Mouse (Mus musculus) megakaryocyte, embryonic 14.5 days (primary cell): ENCODE data around the gene Eif4a3.
"Not testable (repeated sequence)": the region's sequence is repeated elsewhere in the genome, so short reads cannot be mapped to it uniquely, and the experiment has no call there.

Experiments
- FLI1 ChIP-seq: IDR thresholded peaks from 2 replicates; pipeline ENCODE4 v1.6.1; 2012; ENCODE audit warnings: low read length, inconsistent platforms, mixed read lengths
- GATA1 ChIP-seq: IDR thresholded peaks from 3 replicates; pipeline ENCODE4 v1.6.1; 2012; ENCODE audit warnings: mixed read lengths, low read length, inconsistent platforms, borderline replicate concordance

GRCm38 (mm10) chr11:119272492-119272891, 27.4 kb downstream of the Eif4a3 start:
- TF ChIP-seq GATA1, FLI1: not testable (repeated sequence)
